Mouse (Mus musculus) hindbrain, embryonic 13.5 days (tissue): ENCODE measurements around the gene Meis1. TPM values are rescaled to one million over a fixed set of nuclear protein-coding genes. Genes with fewer than 3 reads are reported as not detected.

Source experiments
- ATAC-seq: fragments of 200-750 bp; cut with Nextera tagmentation; 2 replicates; pipeline ENCODE4 v1.8.0; 2017; ENCODE audit warnings: moderate TSS enrichment; ENCODE audit not compliant: low FRiP score
- H3K27ac ChIP-seq: fragments of 300-500 bp; sonication (generic); 2 replicates; pipeline ENCODE4 v1.5.1; 2015; ENCODE audit warnings: inconsistent platforms, mild to moderate bottlenecking, moderate library complexity
- H3K27me3 ChIP-seq: fragments of 300-500 bp; sonication (generic); 2 replicates; pipeline ENCODE4 v1.6.1; 2015; ENCODE audit warnings: mild to moderate bottlenecking, inconsistent platforms
- H3K36me3 ChIP-seq: fragments of 300-500 bp; sonication (generic); 2 replicates; pipeline ENCODE4 v1.6.1; 2015; ENCODE audit warnings: mild to moderate bottlenecking, inconsistent platforms
- H3K4me1 ChIP-seq: fragments of 300-500 bp; sonication (generic); replicated peaks from 2 replicates; pipeline ENCODE4 v1.6.1; 2015; ENCODE audit warnings: inconsistent platforms
- H3K4me2 ChIP-seq: fragments of 300-500 bp; sonication (generic); 2 replicates; pipeline ENCODE4 v1.6.1; 2015; ENCODE audit warnings: inconsistent platforms, mild to moderate bottlenecking, moderate library complexity
- H3K4me3 ChIP-seq: fragments of 300-500 bp; sonication (generic); 2 replicates; pipeline ENCODE4 v1.5.1; 2015; ENCODE audit warnings: mild to moderate bottlenecking, inconsistent platforms
- H3K9ac ChIP-seq: fragments of 300-500 bp; sonication (generic); 2 replicates; pipeline ENCODE4 v1.6.1; 2015; ENCODE audit warnings: mild to moderate bottlenecking, inconsistent platforms
- H3K9me3 ChIP-seq: fragments of 300-500 bp; sonication (generic); 2 replicates; pipeline ENCODE4 v1.6.1; 2016; ENCODE audit warnings: inconsistent platforms
- WGBS: fragments of 180-500 bp; shearing (Covaris S2); methylation state at CpG from one replicate; pipeline ENCODE4 v1.1.7; 2015; 5-methylcytosine and 5-hydroxymethylcytosine counted together
- polyA plus RNA-seq: library from polyadenylated mRNA; unstranded; fragments of >200 nt; fragmentation: Nextera tagmentation; extraction: Ambion mirVana; gene quantifications from 2 replicates; pipeline ENCODE4 v1.2.1, GENCODE M21; 2015

Gene Meis1
- polyA plus RNA-seq, 1 experiment from 2014 or later: 212 TPM

- Histone ChIP-seq H3K4me1 (peaks cover 33% of the 10 kb centered on the region), H3K4me2 (peak overlapping the region; percentile 89), H3K9me3 (no peaks in the 10 kb centered on the region), H3K4me3 (peak overlapping the region; percentile 85), H3K36me3 (peaks cover 5% of the 10 kb centered on the region; the same call in 1 of the 2 replicates), H3K27ac (peak overlapping the region; percentile 100), H3K27me3 (no peaks in the 10 kb centered on the region), H3K9ac (peak overlapping the region; percentile 100)
- peak; percentile 89 for ATAC-seq
- under 1% methylated on average over 25 of the region's 25 CpGs for WGBS
Observed at GRCm38 (mm10) chr11:19020371-19020824, 1.6 kb upstream of the Meis1 start.

- ATAC-seq: peak; percentile 14; the same call in 1 of the 2 replicates
- Histone ChIP-seq H3K27me3 (no peaks in the 10 kb centered on the region), H3K4me3 (peak overlapping the region; percentile 85), H3K36me3 (peaks cover 8% of the 10 kb centered on the region), H3K9me3 (no peaks in the 10 kb centered on the region), H3K4me2 (peak overlapping the region; percentile 89), H3K4me1 (peaks cover 33% of the 10 kb centered on the region), H3K27ac (peak overlapping the region; percentile 100), H3K9ac (peak overlapping the region; percentile 100)
- WGBS: under 1% methylated on average over 67 of the region's 67 CpGs
Observed at GRCm38 (mm10) chr11:19019204-19020171, 703 bp upstream of the Meis1 start.

- Histone ChIP-seq H3K9ac (peak overlapping the region; percentile 100), H3K4me2 (peak overlapping the region; percentile 89), H3K27ac (peak overlapping the region; percentile 100), H3K4me3 (peak overlapping the region; percentile 85), H3K27me3 (no peaks in the 10 kb centered on the region), H3K9me3 (no peaks in the 10 kb centered on the region), H3K36me3 (peaks cover 14% of the 10 kb centered on the region), H3K4me1 (peaks cover 37% of the 10 kb centered on the region)
- under 1% methylated on average over 14 of the region's 14 CpGs for WGBS
- no peak for ATAC-seq
Observed at GRCm38 (mm10) chr11:19017719-19018413, 919 bp downstream of the Meis1 start.

- Histone ChIP-seq H3K9ac (peak overlapping the region; percentile 100), H3K4me2 (peak overlapping the region; percentile 89), H3K27me3 (no peaks in the 10 kb centered on the region), H3K4me3 (peak overlapping the region; percentile 85), H3K9me3 (no peaks in the 10 kb centered on the region), H3K27ac (peak overlapping the region; percentile 100), H3K4me1 (peaks cover 37% of the 10 kb centered on the region), H3K36me3 (peaks cover 14% of the 10 kb centered on the region)
- 0% methylated on average over 1 of the region's 1 CpGs for WGBS
- ATAC-seq: no peak
Observed at GRCm38 (mm10) chr11:19017262-19017661, 1.5 kb downstream of the Meis1 start.

- peaks cover 14% of the 10 kb centered on the region for H3K36me3 ChIP-seq
- H3K4me3 ChIP-seq: peak overlapping the region; percentile 85
- peak overlapping the region; percentile 89 for H3K4me2 ChIP-seq
- no peaks in the 10 kb centered on the region for H3K9me3 ChIP-seq
- peak overlapping the region; percentile 100 for H3K9ac ChIP-seq
- H3K27ac ChIP-seq: peak overlapping the region; percentile 100
- H3K4me1 ChIP-seq: peaks cover 39% of the 10 kb centered on the region
- no peaks in the 10 kb centered on the region for H3K27me3 ChIP-seq
- no peak for ATAC-seq
- 2% methylated on average over 10 of the region's 10 CpGs for WGBS
Observed at GRCm38 (mm10) chr11:19016481-19017220, 2.1 kb downstream of the Meis1 start.

- H3K4me3 ChIP-seq: peak overlapping the region; percentile 85
- H3K9ac ChIP-seq: peak overlapping the region; percentile 100
- peaks cover 14% of the 10 kb centered on the region for H3K36me3 ChIP-seq
- H3K9me3 ChIP-seq: no peaks in the 10 kb centered on the region
- peak overlapping the region; percentile 89 for H3K4me2 ChIP-seq
- WGBS: under 1% methylated on average over 37 of the region's 37 CpGs
- no peaks in the 10 kb centered on the region for H3K27me3 ChIP-seq
- no peak for ATAC-seq
- peaks cover 39% of the 10 kb centered on the region for H3K4me1 ChIP-seq
- H3K27ac ChIP-seq: peak overlapping the region; percentile 100
Observed at GRCm38 (mm10) chr11:19015731-19016461, 2.9 kb downstream of the Meis1 start.

GRCm38 (mm10) chr11:19015381-19015730 lies 3.4 kb downstream of the Meis1 start:
- peak overlapping the region; percentile 100 for H3K9ac ChIP-seq
- WGBS: under 1% methylated on average over 5 of the region's 5 CpGs
- peaks cover 43% of the 10 kb centered on the region for H3K4me1 ChIP-seq
- H3K27me3 ChIP-seq: no peaks in the 10 kb centered on the region
- H3K9me3 ChIP-seq: no peaks in the 10 kb centered on the region
- ATAC-seq: no peak
- H3K4me3 ChIP-seq: peak overlapping the region; percentile 85
- peaks cover 15% of the 10 kb centered on the region for H3K36me3 ChIP-seq
- peak overlapping the region; percentile 89 for H3K4me2 ChIP-seq
- peak overlapping the region; percentile 100 for H3K27ac ChIP-seq

- Histone ChIP-seq H3K27me3 (no peaks in the 10 kb centered on the region), H3K4me3 (peak overlapping the region; percentile 85), H3K27ac (peak overlapping the region; percentile 100), H3K36me3 (peaks cover 21% of the 10 kb centered on the region), H3K9me3 (no peaks in the 10 kb centered on the region), H3K4me1 (peaks cover 50% of the 10 kb centered on the region), H3K4me2 (peak overlapping the region; percentile 89), H3K9ac (peak overlapping the region; percentile 100)
- WGBS: under 1% methylated on average over 35 of the region's 35 CpGs
- ATAC-seq: no peak
Observed at GRCm38 (mm10) chr11:19014441-19015161, 4.2 kb downstream of the Meis1 start.

GRCm38 (mm10) chr11:19014113-19014440 lies 4.7 kb downstream of the Meis1 start:
- H3K9ac ChIP-seq: peak overlapping the region; percentile 100
- peaks cover 21% of the 10 kb centered on the region for H3K36me3 ChIP-seq
- no peaks in the 10 kb centered on the region for H3K27me3 ChIP-seq
- H3K4me2 ChIP-seq: peak overlapping the region; percentile 89
- H3K9me3 ChIP-seq: no peaks in the 10 kb centered on the region
- ATAC-seq: no peak
- H3K4me1 ChIP-seq: peaks cover 51% of the 10 kb centered on the region
- 6% methylated on average over 12 of the region's 12 CpGs for WGBS
- H3K4me3 ChIP-seq: peak overlapping the region; percentile 85
- H3K27ac ChIP-seq: peak overlapping the region; percentile 100

- 5% methylated on average over 25 of the region's 25 CpGs for WGBS
- peak overlapping the region; percentile 100 for H3K9ac ChIP-seq
Observed at GRCm38 (mm10) chr11:19013141-19014112, 5.4 kb downstream of the Meis1 start.

More at GRCm38 (mm10) chr11:19013141-19014112, 5.4 kb downstream of the Meis1 start:
- peak overlapping the region; percentile 85 for H3K4me3 ChIP-seq
- H3K27me3 ChIP-seq: no peaks in the 10 kb centered on the region
- H3K36me3 ChIP-seq: peaks cover 21% of the 10 kb centered on the region
- no peaks in the 10 kb centered on the region for H3K9me3 ChIP-seq
- H3K27ac ChIP-seq: peak overlapping the region; percentile 100
- H3K4me2 ChIP-seq: peak overlapping the region; percentile 89
- peaks cover 58% of the 10 kb centered on the region for H3K4me1 ChIP-seq
- ATAC-seq: no peak
